Mouse (Mus musculus): Measurements from ENCODE around the gene Zfp62. TPM values are rescaled to one million over a fixed set of nuclear protein-coding genes. Genes with fewer than 3 reads are reported as not detected.

Gene Zfp62
- polyA plus RNA-seq, 1 experiment from 2014 or later, result 38.6 TPM

- Histone ChIP-seq H3K36me3 (ENCODE audit: control insufficient read depth, insufficient read depth, low read length) (no peaks in the 10 kb centered on the region), H3K27ac (ENCODE audit: low read length) (peak within 1 kb of the TSS; percentile 92), H3K4me3 (ENCODE audit: low read depth, low read length) (peak within 1 kb of the TSS; percentile 55), H3K4me1 (ENCODE audit: control insufficient read depth, insufficient read depth, low read length) (peaks cover 26% of the 10 kb centered on the region), H3K27me3 (ENCODE audit: control insufficient read depth, insufficient read depth, low read depth, low read length) (no peaks in the 10 kb centered on the region), H3K4me2 (ENCODE audit: low read length) (peak within 1 kb of the TSS; percentile 65), H3K9ac (ENCODE audit: low read depth, low read length) (peak within 1 kb of the TSS; percentile 79), H3K9me3 (replicated peaks; ENCODE audit: control insufficient read depth, low read length, poor library complexity, severe bottlenecking) (no peaks in the 10 kb centered on the region)
- under 1% methylated on average over 56 of the region's 60 CpGs for WGBS
- ATAC-seq, result peak; percentile 97
These were observed 40.9 kb downstream of the Zfp62 start, which contains the start of gene Mgat1 for GRCm38 (mm10) chr11:49243727-49244594. Gene Mgat1 (plus strand): TSS chr11:49244191.

- 1% methylated on average over 4 of the region's 4 CpGs for WGBS
- H3K36me3 ChIP-seq (ENCODE audit: control insufficient read depth, insufficient read depth, low read length), result no peaks in the 10 kb centered on the region
- ATAC-seq, result no peak
- H3K4me2 ChIP-seq (ENCODE audit: low read length), result peak overlapping the region; percentile 65
- peaks cover 26% of the 10 kb centered on the region for H3K4me1 ChIP-seq (ENCODE audit: control insufficient read depth, insufficient read depth, low read length)
- no peaks in the 10 kb centered on the region for H3K27me3 ChIP-seq (ENCODE audit: control insufficient read depth, insufficient read depth, low read depth, low read length)
- H3K9me3 ChIP-seq (replicated peaks; ENCODE audit: control insufficient read depth, low read length, poor library complexity, severe bottlenecking), result no peaks in the 10 kb centered on the region
- H3K27ac ChIP-seq (ENCODE audit: low read length), result peak overlapping the region; percentile 92
- H3K9ac ChIP-seq (ENCODE audit: low read depth, low read length), result peak overlapping the region; percentile 79
- H3K4me3 ChIP-seq (ENCODE audit: low read depth, low read length), result peak overlapping the region; percentile 55
These were observed 41.5 kb downstream of the Zfp62 start for GRCm38 (mm10) chr11:49244595-49244930.

- no peak for ATAC-seq
- peaks cover 32% of the 10 kb centered on the region for H3K4me1 ChIP-seq (ENCODE audit: control insufficient read depth, insufficient read depth, low read length)
- H3K27ac ChIP-seq (ENCODE audit: low read length), result no peak overlapping the region
These were observed 42.1 kb downstream of the Zfp62 start for GRCm38 (mm10) chr11:49245176-49245575.

GRCm38 (mm10) chr11:49245634-49246415 lies 42.7 kb downstream of the Zfp62 start:
- H3K4me3 ChIP-seq (ENCODE audit: low read depth, low read length), result no peak overlapping the region
- WGBS, result 30% methylated on average over 12 of the region's 12 CpGs
- H3K36me3 ChIP-seq (ENCODE audit: control insufficient read depth, insufficient read depth, low read length), result no peaks in the 10 kb centered on the region
- H3K4me1 ChIP-seq (ENCODE audit: control insufficient read depth, insufficient read depth, low read length), result peaks cover 38% of the 10 kb centered on the region
- no peak overlapping the region for H3K9ac ChIP-seq (ENCODE audit: low read depth, low read length)
- ATAC-seq, result no peak
- no peak overlapping the region for H3K27ac ChIP-seq (ENCODE audit: low read length)
- H3K9me3 ChIP-seq (replicated peaks; ENCODE audit: control insufficient read depth, low read length, poor library complexity, severe bottlenecking), result no peaks in the 10 kb centered on the region
- peak overlapping the region; percentile 65 for H3K4me2 ChIP-seq (ENCODE audit: low read length)
- no peaks in the 10 kb centered on the region for H3K27me3 ChIP-seq (ENCODE audit: control insufficient read depth, insufficient read depth, low read depth, low read length)

More at GRCm38 (mm10) chr11:49245176-49245575, 42.1 kb downstream of the Zfp62 start:
- Histone ChIP-seq H3K9ac (ENCODE audit: low read depth, low read length) (peak overlapping the region; percentile 79), H3K4me3 (ENCODE audit: low read depth, low read length) (peak overlapping the region; percentile 55), H3K36me3 (ENCODE audit: control insufficient read depth, insufficient read depth, low read length) (no peaks in the 10 kb centered on the region), H3K9me3 (replicated peaks; ENCODE audit: control insufficient read depth, low read length, poor library complexity, severe bottlenecking) (no peaks in the 10 kb centered on the region), H3K27me3 (ENCODE audit: control insufficient read depth, insufficient read depth, low read depth, low read length) (no peaks in the 10 kb centered on the region), H3K4me2 (ENCODE audit: low read length) (peak overlapping the region; percentile 65)
- WGBS, result 18% methylated on average over 7 of the region's 7 CpGs

- H3K36me3 ChIP-seq (ENCODE audit: control insufficient read depth, insufficient read depth, low read length), result no peaks in the 10 kb centered on the region
- H3K4me1 ChIP-seq (ENCODE audit: control insufficient read depth, insufficient read depth, low read length), result peaks cover 43% of the 10 kb centered on the region
- H3K9me3 ChIP-seq (replicated peaks; ENCODE audit: control insufficient read depth, low read length, poor library complexity, severe bottlenecking), result no peaks in the 10 kb centered on the region
- ATAC-seq, result no peak
- no peak overlapping the region for H3K27ac ChIP-seq (ENCODE audit: low read length)
- 94% methylated on average over 4 of the region's 4 CpGs for WGBS
- peak overlapping the region; percentile 25; the same call in 1 of the 2 replicates for H3K9ac ChIP-seq (ENCODE audit: low read depth, low read length)
- H3K27me3 ChIP-seq (ENCODE audit: control insufficient read depth, insufficient read depth, low read depth, low read length), result no peaks in the 10 kb centered on the region
- no peak overlapping the region for H3K4me3 ChIP-seq (ENCODE audit: low read depth, low read length)
- no peak overlapping the region for H3K4me2 ChIP-seq (ENCODE audit: low read length)
These were observed 43.4 kb downstream of the Zfp62 start for GRCm38 (mm10) chr11:49246523-49246922.

- no peak for ATAC-seq
- H3K36me3 ChIP-seq (ENCODE audit: control insufficient read depth, insufficient read depth, low read length), result no peaks in the 10 kb centered on the region
- H3K4me1 ChIP-seq (ENCODE audit: control insufficient read depth, insufficient read depth, low read length), result peaks cover 43% of the 10 kb centered on the region
- H3K9me3 ChIP-seq (replicated peaks; ENCODE audit: control insufficient read depth, low read length, poor library complexity, severe bottlenecking), result no peaks in the 10 kb centered on the region
- 85% methylated on average over 2 of the region's 2 CpGs for WGBS
- no peak overlapping the region for H3K4me2 ChIP-seq (ENCODE audit: low read length)
- peak overlapping the region; percentile 25; the same call in 1 of the 2 replicates for H3K9ac ChIP-seq (ENCODE audit: low read depth, low read length)
- no peak overlapping the region for H3K4me3 ChIP-seq (ENCODE audit: low read depth, low read length)
- H3K27ac ChIP-seq (ENCODE audit: low read length), result no peak overlapping the region
- H3K27me3 ChIP-seq (ENCODE audit: control insufficient read depth, insufficient read depth, low read depth, low read length), result no peaks in the 10 kb centered on the region
These were observed 44.2 kb downstream of the Zfp62 start for GRCm38 (mm10) chr11:49247255-49247654.

- no peaks in the 10 kb centered on the region for H3K36me3 ChIP-seq (ENCODE audit: control insufficient read depth, insufficient read depth, low read length)
- peaks cover 39% of the 10 kb centered on the region for H3K4me1 ChIP-seq (ENCODE audit: control insufficient read depth, insufficient read depth, low read length)
- no peaks in the 10 kb centered on the region for H3K27me3 ChIP-seq (ENCODE audit: control insufficient read depth, insufficient read depth, low read depth, low read length)
- no peak for ATAC-seq
- no peak overlapping the region for H3K27ac ChIP-seq (ENCODE audit: low read length)
- no peak overlapping the region for H3K4me2 ChIP-seq (ENCODE audit: low read length)
- H3K4me3 ChIP-seq (ENCODE audit: low read depth, low read length), result no peak overlapping the region
- no peaks in the 10 kb centered on the region for H3K9me3 ChIP-seq (replicated peaks; ENCODE audit: control insufficient read depth, low read length, poor library complexity, severe bottlenecking)
- 56% methylated on average over 6 of the region's 6 CpGs for WGBS
- no peak overlapping the region; the same call in 1 of the 2 replicates for H3K9ac ChIP-seq (ENCODE audit: low read depth, low read length)
These were observed 45.3 kb downstream of the Zfp62 start for GRCm38 (mm10) chr11:49248226-49248973.

GRCm38 (mm10) chr11:49248974-49249700 lies 46.0 kb downstream of the Zfp62 start:
- H3K4me2 ChIP-seq (ENCODE audit: low read length), result no peak overlapping the region
- H3K27ac ChIP-seq (ENCODE audit: low read length), result no peak overlapping the region
- 68% methylated on average over 6 of the region's 6 CpGs for WGBS
- H3K9ac ChIP-seq (ENCODE audit: low read depth, low read length), result no peak overlapping the region
- H3K27me3 ChIP-seq (ENCODE audit: control insufficient read depth, insufficient read depth, low read depth, low read length), result no peaks in the 10 kb centered on the region
- no peaks in the 10 kb centered on the region for H3K9me3 ChIP-seq (replicated peaks; ENCODE audit: control insufficient read depth, low read length, poor library complexity, severe bottlenecking)
- H3K4me1 ChIP-seq (ENCODE audit: control insufficient read depth, insufficient read depth, low read length), result peaks cover 39% of the 10 kb centered on the region
- H3K4me3 ChIP-seq (ENCODE audit: low read depth, low read length), result no peak overlapping the region
- ATAC-seq, result no peak
- H3K36me3 ChIP-seq (ENCODE audit: control insufficient read depth, insufficient read depth, low read length), result 0 out of 2 replicates have a peak, but pooled peaks cover 2% of the 10 kb centered on the region

Measured in midbrain, embryonic 16.5 days (tissue).